Mouse (Mus musculus) kidney, embryonic 14.5 days (tissue): Measurements from ENCODE around the gene Bag3. TPM values are rescaled to one million over a fixed set of nuclear protein-coding genes. Genes with fewer than 3 reads are reported as not detected.

Experiments used
- ATAC-seq: fragments of 200-750 bp; cut with Nextera tagmentation; 2 replicates; pipeline ENCODE4 v1.8.0; 2017; ENCODE audit warnings: moderate number of reproducible peaks, mild to moderate bottlenecking, moderate TSS enrichment, moderate library complexity; ENCODE audit not compliant: low FRiP score, low TSS enrichment
- H3K27ac ChIP-seq: fragments of 300-500 bp; sonication (generic); 2 replicates; pipeline ENCODE4 v1.5.1; 2014; ENCODE audit warnings: low read depth, mild to moderate bottlenecking, low read length, moderate library complexity, mixed read lengths
- H3K27me3 ChIP-seq: fragments of 300-500 bp; sonication (generic); 2 replicates; pipeline ENCODE4 v1.6.1; 2014; ENCODE audit warnings: mild to moderate bottlenecking, low read length; ENCODE audit not compliant: control insufficient read depth, insufficient read depth
- H3K36me3 ChIP-seq: fragments of 300-500 bp; sonication (generic); 2 replicates; pipeline ENCODE4 v1.6.1; 2014; ENCODE audit warnings: low read length, mixed read lengths; ENCODE audit not compliant: control insufficient read depth, insufficient read depth
- H3K4me1 ChIP-seq: fragments of 300-500 bp; sonication (generic); 2 replicates; pipeline ENCODE4 v1.6.1; 2014; ENCODE audit warnings: low read length, mixed read lengths; ENCODE audit not compliant: control insufficient read depth, insufficient read depth
- H3K4me2 ChIP-seq: fragments of 300-500 bp; sonication (generic); replicated peaks from 2 replicates; pipeline ENCODE4 v1.6.1; 2014; ENCODE audit warnings: low read depth, mild to moderate bottlenecking, low read length
- H3K4me3 ChIP-seq: fragments of 300-500 bp; sonication (generic); 2 replicates; pipeline ENCODE4 v1.5.1; 2014; ENCODE audit warnings: mild to moderate bottlenecking, low read length
- H3K9ac ChIP-seq: fragments of 300-500 bp; sonication (generic); 2 replicates; pipeline ENCODE4 v1.6.1; 2014; ENCODE audit warnings: low read depth, mild to moderate bottlenecking, low read length, moderate library complexity
- H3K9me3 ChIP-seq: fragments of 300-500 bp; sonication (generic); 2 replicates; pipeline ENCODE4 v1.6.1; 2016; ENCODE audit warnings: low read length; ENCODE audit not compliant: control insufficient read depth
- WGBS: fragments of 180-500 bp; shearing (Covaris S2); extraction: QIAGEN DNeasy Blood & Tissue Kit; methylation state at CpG from one replicate; pipeline ENCODE4 v1.1.7; 2014; 5-methylcytosine and 5-hydroxymethylcytosine counted together
- polyA plus RNA-seq: library from polyadenylated mRNA; unstranded; fragments of >200 nt; fragmentation: Nextera tagmentation; extraction: Ambion mirVana; gene quantifications from 2 replicates; pipeline ENCODE4 v1.2.1, GENCODE M21; 2014

Bag3 gene
- polyA plus RNA-seq, 1 experiment from 2014 or later = 11.5 TPM

- ATAC-seq = no peak
- H3K9me3 ChIP-seq = no peaks in the 10 kb centered on the region
- H3K27ac ChIP-seq = no peak overlapping the region
- H3K36me3 ChIP-seq = no peaks in the 10 kb centered on the region
- H3K4me3 ChIP-seq = no peak overlapping the region
- H3K4me1 ChIP-seq = peaks cover 34% of the 10 kb centered on the region
- WGBS = 65% methylated on average over 6 of the region's 6 CpGs
- no peak overlapping the region for H3K4me2 ChIP-seq
- H3K9ac ChIP-seq = no peak overlapping the region
- no peaks in the 10 kb centered on the region for H3K27me3 ChIP-seq
Measured at GRCm38 (mm10) chr7:128531929-128532328, 8.5 kb downstream of the Bag3 start.

- Histone ChIP-seq H3K9ac (no peak overlapping the region), H3K4me1 (peaks cover 34% of the 10 kb centered on the region), H3K27ac (no peak overlapping the region), H3K36me3 (no peaks in the 10 kb centered on the region), H3K9me3 (no peaks in the 10 kb centered on the region), H3K4me2 (no peak overlapping the region), H3K4me3 (no peak overlapping the region), H3K27me3 (no peaks in the 10 kb centered on the region)
- no peak for ATAC-seq
- WGBS = 85% methylated on average over 6 of the region's 6 CpGs
Measured at GRCm38 (mm10) chr7:128532441-128533166, 9.2 kb downstream of the Bag3 start.

- no peak for ATAC-seq
- WGBS = 54% methylated on average over 5 of the region's 5 CpGs
- H3K27me3 ChIP-seq = no peaks in the 10 kb centered on the region
- no peaks in the 10 kb centered on the region for H3K9me3 ChIP-seq
- no peak overlapping the region for H3K27ac ChIP-seq
- no peak overlapping the region for H3K9ac ChIP-seq
- peaks cover 29% of the 10 kb centered on the region for H3K4me1 ChIP-seq
- no peak overlapping the region for H3K4me3 ChIP-seq
- no peaks in the 10 kb centered on the region for H3K36me3 ChIP-seq
- H3K4me2 ChIP-seq = no peak overlapping the region
Measured at GRCm38 (mm10) chr7:128534984-128535491, 11.6 kb downstream of the Bag3 start.

- no peak overlapping the region for H3K27ac ChIP-seq
- H3K4me1 ChIP-seq = peaks cover 24% of the 10 kb centered on the region
Measured at GRCm38 (mm10) chr7:128536074-128536473, 12.7 kb downstream of the Bag3 start.

GRCm38 (mm10) chr7:128537676-128538075 lies 14.3 kb downstream of the Bag3 start:
- Histone ChIP-seq H3K27ac (no peak overlapping the region), H3K36me3 (peaks cover 12% of the 10 kb centered on the region), H3K4me2 (no peak overlapping the region), H3K27me3 (no peaks in the 10 kb centered on the region), H3K9me3 (no peaks in the 10 kb centered on the region), H3K4me1 (peaks cover 14% of the 10 kb centered on the region; the same call in 1 of the 2 replicates), H3K4me3 (no peak overlapping the region), H3K9ac (no peak overlapping the region)
- ATAC-seq = no peak
- 82% methylated on average over 4 of the region's 4 CpGs for WGBS

More at GRCm38 (mm10) chr7:128536074-128536473, 12.7 kb downstream of the Bag3 start:
- ATAC-seq = no peak
- H3K9me3 ChIP-seq = no peaks in the 10 kb centered on the region
- no peaks in the 10 kb centered on the region for H3K27me3 ChIP-seq
- H3K4me2 ChIP-seq = no peak overlapping the region
- H3K36me3 ChIP-seq = no peaks in the 10 kb centered on the region
- no peak overlapping the region for H3K4me3 ChIP-seq
- H3K9ac ChIP-seq = no peak overlapping the region
- 27% methylated on average over 3 of the region's 3 CpGs for WGBS

GRCm38 (mm10) chr7:128538196-128538595 lies 14.8 kb downstream of the Bag3 start:
- Histone ChIP-seq H3K4me3 (no peak overlapping the region), H3K27ac (no peak overlapping the region), H3K9ac (no peak overlapping the region), H3K27me3 (no peaks in the 10 kb centered on the region), H3K4me2 (no peak overlapping the region), H3K9me3 (no peaks in the 10 kb centered on the region), H3K4me1 (peaks cover 12% of the 10 kb centered on the region; the same call in 1 of the 2 replicates), H3K36me3 (peaks cover 17% of the 10 kb centered on the region)
- ATAC-seq = no peak
- WGBS = 69% methylated on average over 4 of the region's 4 CpGs

- peaks cover 21% of the 10 kb centered on the region for H3K36me3 ChIP-seq
- no peak overlapping the region for H3K27ac ChIP-seq
- H3K4me3 ChIP-seq = no peak overlapping the region
- H3K9ac ChIP-seq = no peak overlapping the region
- H3K4me2 ChIP-seq = no peak overlapping the region
- H3K27me3 ChIP-seq = no peaks in the 10 kb centered on the region
- H3K4me1 ChIP-seq = peaks cover 11% of the 10 kb centered on the region; the same call in 1 of the 2 replicates
- WGBS = 77% methylated on average over 5 of the region's 5 CpGs
- H3K9me3 ChIP-seq = no peaks in the 10 kb centered on the region
- ATAC-seq = no peak
Measured at GRCm38 (mm10) chr7:128538769-128539168, 15.4 kb downstream of the Bag3 start.

- 94% methylated on average over 13 of the region's 13 CpGs for WGBS
Measured at GRCm38 (mm10) chr7:128540111-128540510, 16.7 kb downstream of the Bag3 start.

GRCm38 (mm10) chr7:128540734-128541133 lies 17.3 kb downstream of the Bag3 start:
- peaks cover 5% of the 10 kb centered on the region; the same call in 1 of the 2 replicates for H3K4me1 ChIP-seq
- WGBS = 87% methylated on average over 16 of the region's 16 CpGs
- peaks cover 29% of the 10 kb centered on the region for H3K36me3 ChIP-seq
- H3K27me3 ChIP-seq = no peaks in the 10 kb centered on the region
- no peaks in the 10 kb centered on the region for H3K9me3 ChIP-seq
- no peak overlapping the region for H3K4me3 ChIP-seq
- no peak overlapping the region for H3K9ac ChIP-seq
- no peak overlapping the region for H3K4me2 ChIP-seq
- H3K27ac ChIP-seq = no peak overlapping the region
- no peak for ATAC-seq

More at GRCm38 (mm10) chr7:128540111-128540510, 16.7 kb downstream of the Bag3 start:
- no peak overlapping the region for H3K4me3 ChIP-seq
- no peak for ATAC-seq
- peaks cover 25% of the 10 kb centered on the region for H3K36me3 ChIP-seq
- no peak overlapping the region for H3K4me2 ChIP-seq
- H3K27me3 ChIP-seq = no peaks in the 10 kb centered on the region
- no peaks in the 10 kb centered on the region for H3K9me3 ChIP-seq
- H3K27ac ChIP-seq = no peak overlapping the region
- peaks cover 5% of the 10 kb centered on the region; the same call in 1 of the 2 replicates for H3K4me1 ChIP-seq
- no peak overlapping the region for H3K9ac ChIP-seq
